Mouse (Mus musculus) thymus, postnatal 0 days (tissue): ENCODE measurements around the gene Adamts14. TPM values are rescaled to one million over a fixed set of nuclear protein-coding genes. Genes with fewer than 3 reads are reported as not detected.

Source experiments
- polyA plus RNA-seq: library from polyadenylated mRNA; unstranded; fragments of >200 nt; fragmentation: Nextera tagmentation; extraction: Ambion mirVana; gene quantifications from 2 replicates; pipeline ENCODE4 v1.2.1, GENCODE M21; 2015

Adamts14 gene
- polyA plus RNA-seq, 1 experiment from 2014 or later, result 0.49 TPM

Other genes with a start within 250 kb of the Adamts14 start
- 2.7 and 2.9 TPM in 2 replicates for gene Pcbd1, start 184.1 kb downstream of the Adamts14 start, polyA plus RNA-seq
- gene Sgpl1, start 125.7 kb downstream of the Adamts14 start, polyA plus RNA-seq, result 95.2 and 111 TPM in 2 replicates
- gene Tbata, start 101.5 kb downstream of the Adamts14 start, polyA plus RNA-seq, result 680 and 1,001 TPM in 2 replicates
- 3.1 and 3.6 TPM in 2 replicates for gene Prf1, start 24.4 kb upstream of the Adamts14 start, polyA plus RNA-seq
- gene Pald1, start 110.1 kb upstream of the Adamts14 start, polyA plus RNA-seq, result 2.7 and 3.1 TPM in 2 replicates
- 0.08 TPM in 2 replicates for gene Nodal, start 144.5 kb upstream of the Adamts14 start, polyA plus RNA-seq
- gene Eif4ebp2, start 179.2 kb upstream of the Adamts14 start, polyA plus RNA-seq, result 83.7 and 91.5 TPM in 2 replicates
- 3.5 and 4.5 TPM in 2 replicates for gene Lrrc20, start 202.4 kb upstream of the Adamts14 start, polyA plus RNA-seq